Mouse (Mus musculus): ENCODE measurements at regions not wholly inside any gene's neighbourhood (a gene's known extent, or its start where the extent isn't known, plus 50 kb on each side); places are given as distances from the start of the nearest gene placed in this dataset.

GRCm38 (mm10) chr5:118879808-118880478 lies 319.5 kb downstream of the Med13l start:
- peak; percentile 27 for DNase-seq (ENCODE audit: extremely low read depth, insufficient read length, low spot score)

- DNase-seq (ENCODE audit: extremely low read depth, insufficient read length, low spot score): no peak
Measured at GRCm38 (mm10) chr5:118880546-118880945, 320.1 kb downstream of the Med13l start.

GRCm38 (mm10) chr5:118881886-118882285 lies 321.4 kb downstream of the Med13l start:
- DNase-seq (ENCODE audit: extremely low read depth, insufficient read length, low spot score): no peak

GRCm38 (mm10) chr5:118888131-118888530 lies 327.7 kb downstream of the Med13l start:
- no peak for DNase-seq (ENCODE audit: extremely low read depth, insufficient read length, low spot score)

GRCm38 (mm10) chr5:118891131-118891530 lies 330.7 kb downstream of the Med13l start:
- DNase-seq (ENCODE audit: extremely low read depth, insufficient read length, low spot score): peak; percentile 16

- DNase-seq (ENCODE audit: extremely low read depth, insufficient read length, low spot score): no peak
Measured at GRCm38 (mm10) chr5:118908224-118908623, 347.7 kb downstream of the Med13l start.

- DNase-seq (ENCODE audit: extremely low read depth, insufficient read length, low spot score): no peak
Measured at GRCm38 (mm10) chr5:118909756-118910155, 349.3 kb downstream of the Med13l start.

- DNase-seq (ENCODE audit: extremely low read depth, insufficient read length, low spot score): no peak
Measured at GRCm38 (mm10) chr5:118914191-118914750, 353.8 kb downstream of the Med13l start.

- no peak for DNase-seq (ENCODE audit: extremely low read depth, insufficient read length, low spot score)
Measured at GRCm38 (mm10) chr5:118923357-118923756, 362.9 kb downstream of the Med13l start.

- no peak for DNase-seq (ENCODE audit: extremely low read depth, insufficient read length, low spot score)
Measured at GRCm38 (mm10) chr5:118929037-118929436, 368.6 kb downstream of the Med13l start.

- DNase-seq (ENCODE audit: extremely low read depth, insufficient read length, low spot score): no peak
Measured at GRCm38 (mm10) chr5:118929990-118930501, 369.6 kb downstream of the Med13l start.

- no peak for DNase-seq (ENCODE audit: extremely low read depth, insufficient read length, low spot score)
Measured at GRCm38 (mm10) chr5:118939336-118940039, 379.0 kb downstream of the Med13l start.

GRCm38 (mm10) chr5:118944256-118944655 lies 383.8 kb downstream of the Med13l start:
- no peak for DNase-seq (ENCODE audit: extremely low read depth, insufficient read length, low spot score)

GRCm38 (mm10) chr5:118946090-118946489 lies 385.6 kb downstream of the Med13l start:
- peak; percentile 14 for DNase-seq (ENCODE audit: extremely low read depth, insufficient read length, low spot score)

- DNase-seq (ENCODE audit: extremely low read depth, insufficient read length, low spot score): no peak
Measured at GRCm38 (mm10) chr5:118946994-118947393, 386.5 kb downstream of the Med13l start.

- DNase-seq (ENCODE audit: extremely low read depth, insufficient read length, low spot score): no peak
Measured at GRCm38 (mm10) chr5:118948119-118948786, 387.8 kb downstream of the Med13l start.

- DNase-seq (ENCODE audit: extremely low read depth, insufficient read length, low spot score): no peak
Measured at GRCm38 (mm10) chr5:118951067-118951466, 390.6 kb downstream of the Med13l start.

GRCm38 (mm10) chr5:118960521-118961001 lies 400.1 kb downstream of the Med13l start:
- no peak for DNase-seq (ENCODE audit: extremely low read depth, insufficient read length, low spot score)

GRCm38 (mm10) chr5:118961091-118961490 lies 400.6 kb downstream of the Med13l start:
- no peak for DNase-seq (ENCODE audit: extremely low read depth, insufficient read length, low spot score)

GRCm38 (mm10) chr5:118962152-118962551 lies 401.7 kb downstream of the Med13l start:
- no peak for DNase-seq (ENCODE audit: extremely low read depth, insufficient read length, low spot score)

GRCm38 (mm10) chr5:118963001-118963400 lies 402.5 kb downstream of the Med13l start:
- DNase-seq (ENCODE audit: extremely low read depth, insufficient read length, low spot score): no peak
